Mouse (Mus musculus) left cerebral cortex, adult 18-20 months (tissue): ENCODE results near the gene 1110004F10Rik. TPM values are rescaled to one million over a fixed set of nuclear protein-coding genes. Genes with fewer than 3 reads are reported as not detected.

Experiments
- DNase-seq, 2 experiments: peaks; one replicate each; pipeline ENCODE4 v3.0.0; 2021 to 2022; ENCODE audit warnings: low spot score in 2 of 2, mixed read lengths in 1 of 2
- total RNA-seq, 2 experiments: library from RNA; stranded (reverse); gene quantifications; 2 replicates each; pipeline ENCODE4 v1.2.3; 2021

1110004F10Rik gene
- total RNA-seq, 2 experiments from 2014 or later = 93.8 to 103 TPM

DNA sequence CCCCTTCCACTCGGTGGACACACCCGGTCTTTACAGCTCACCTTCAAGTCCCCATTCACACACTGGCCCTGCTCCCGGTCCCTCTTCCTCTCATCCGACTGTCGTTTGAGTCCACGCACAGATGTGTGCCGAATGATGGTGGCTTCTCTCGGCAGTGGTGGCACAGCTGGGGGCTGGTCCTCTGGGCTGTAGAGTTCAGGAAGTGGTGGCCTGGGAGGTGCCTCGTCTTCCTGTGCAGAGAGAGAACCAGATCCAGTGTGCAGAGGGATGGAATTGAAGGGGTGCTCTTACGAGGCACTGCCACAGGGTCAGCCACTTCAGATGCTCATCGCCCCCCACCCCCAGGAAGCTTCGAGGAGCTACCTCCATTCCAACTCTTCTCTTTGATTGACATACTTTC is 98.0 kb downstream of the 1110004F10Rik start:
- DNase-seq = no peak

DNA sequence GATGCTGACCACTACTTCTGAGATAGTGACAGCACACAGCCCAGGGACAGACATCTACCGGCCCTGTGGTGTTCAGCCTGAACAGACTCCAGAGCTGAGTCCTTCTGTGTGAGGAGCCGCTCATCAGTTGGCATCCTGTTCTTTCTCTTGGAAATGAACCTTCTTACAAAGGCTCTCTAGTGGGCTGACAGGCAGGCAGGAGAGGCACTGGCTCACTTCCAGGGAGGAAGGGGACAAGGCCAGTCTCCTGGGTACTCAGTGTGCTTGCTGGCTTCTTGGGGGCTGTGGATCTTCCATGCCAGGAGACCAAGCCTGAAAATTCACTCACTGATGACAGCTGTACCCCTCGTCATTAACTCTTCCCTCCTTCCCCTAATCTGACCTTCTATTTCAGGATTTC is 98.5 kb downstream of the 1110004F10Rik start:
- DNase-seq = no peak

DNA sequence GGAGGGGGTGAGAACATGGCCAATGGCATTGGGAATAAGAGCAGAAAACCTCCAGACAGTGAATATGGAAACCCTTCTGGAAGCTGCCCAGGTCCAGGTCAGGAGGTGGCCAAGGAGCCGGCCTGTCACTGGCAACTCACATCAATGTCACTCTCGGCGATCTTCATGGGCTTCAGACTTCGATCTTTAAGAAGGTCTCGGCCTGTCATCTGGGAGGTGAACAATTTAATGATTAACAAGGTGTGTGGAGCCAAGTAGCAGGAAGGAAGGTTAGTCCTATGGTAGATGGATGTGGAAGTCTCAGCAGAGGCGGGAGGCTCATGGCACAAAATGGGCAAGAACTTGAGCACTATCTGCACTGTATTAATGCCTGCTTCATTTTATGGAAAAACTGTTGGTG is 105.8 kb downstream of the 1110004F10Rik start:
- DNase-seq = no peak

DNA sequence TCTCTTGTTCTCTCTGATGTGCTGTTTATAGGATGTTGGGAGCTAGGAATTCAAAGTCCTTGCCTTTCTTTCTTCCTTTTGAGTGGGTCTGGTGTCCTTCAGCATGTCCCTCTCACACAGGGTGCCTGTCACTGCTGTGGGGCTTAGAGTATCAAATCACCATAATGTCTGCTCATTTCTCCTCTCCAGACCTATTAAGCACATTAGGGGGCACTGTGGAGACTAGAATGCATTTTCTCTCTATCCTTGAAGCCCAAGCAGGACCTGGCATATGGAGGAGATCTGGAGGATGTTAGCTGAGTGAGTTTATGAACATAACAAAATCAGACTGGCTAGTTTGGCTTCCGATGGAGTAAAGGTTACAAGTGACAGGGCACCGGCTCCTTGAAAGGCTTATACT is 107.9 kb downstream of the 1110004F10Rik start:
- no peak for DNase-seq

DNA sequence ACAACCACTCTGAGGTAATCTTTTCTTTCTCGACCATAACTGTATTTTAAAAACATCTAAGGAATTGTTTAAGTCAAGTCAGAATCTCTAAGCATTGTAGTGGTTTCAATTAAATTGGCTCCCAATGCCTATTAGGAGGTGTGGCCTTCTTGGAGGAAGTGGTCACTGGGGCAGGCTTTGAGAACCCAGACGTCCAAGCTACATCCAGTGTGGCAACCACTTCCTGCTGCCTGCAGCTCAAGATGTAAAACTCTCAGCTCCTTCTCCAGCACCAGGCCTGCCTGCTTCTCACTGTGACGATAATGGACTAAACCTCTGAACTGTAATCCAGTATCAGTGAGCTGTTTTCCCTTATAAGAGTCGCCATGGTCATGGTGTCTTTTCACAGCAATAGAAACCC is 110.4 kb downstream of the 1110004F10Rik start:
- no peak for DNase-seq

DNA sequence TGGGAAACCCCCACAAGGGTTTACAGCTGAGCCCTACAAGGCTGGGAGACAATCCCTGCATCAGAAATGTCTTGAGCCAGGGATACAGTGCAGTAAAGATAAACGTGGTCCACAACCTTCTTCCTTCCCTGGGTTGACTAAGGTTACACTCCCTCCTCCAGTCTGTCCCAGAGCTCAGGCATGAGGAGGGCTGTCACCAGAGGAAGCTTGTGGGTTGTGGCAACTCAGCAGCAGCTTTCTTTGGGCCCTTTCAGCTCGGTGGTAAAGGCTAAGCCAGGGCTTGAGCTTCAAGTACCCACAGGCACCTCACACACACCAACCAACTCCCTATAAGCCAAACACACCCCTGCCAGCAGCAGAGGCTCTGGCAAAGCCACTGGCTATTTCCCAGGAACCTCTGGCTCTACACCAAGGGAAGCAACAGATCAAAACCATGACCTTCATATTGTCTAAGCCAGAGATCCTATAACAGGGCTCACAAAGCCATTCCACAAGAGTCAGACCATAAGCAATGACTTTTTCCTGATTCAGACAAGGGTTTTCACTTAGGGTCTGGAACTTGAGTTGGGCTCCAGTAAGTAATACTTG is 114.7 kb downstream of the 1110004F10Rik start:
- no peak for DNase-seq

Other genes with a start within 250 kb of the 1110004F10Rik start
- gene Sox6, start 601 bp upstream of the 1110004F10Rik start, total RNA-seq = 10 to 100 TPM; 25.9 to 34.4 TPM
- gene Gm4353, start 45.2 kb downstream of the 1110004F10Rik start, total RNA-seq = 1 to 10 TPM; 2.9 to 3.8 TPM